Mouse (Mus musculus) testis, adult 2 months (tissue): ENCODE data around the gene Lgr6. TPM values are rescaled to one million over a fixed set of nuclear protein-coding genes. Genes with fewer than 3 reads are reported as not detected.
A peak's percentile ranks its signal among the peaks of the same experiment; 100 is the strongest.

Experiments
- H3K27ac ChIP-seq: fragments of 200-500 bp; 2 replicates; pipeline ENCODE4 v1.5.1; 2012; ENCODE audit warnings: low read depth, low read length; ENCODE audit not compliant: control insufficient read depth, insufficient read depth
- H3K27me3 ChIP-seq: fragments of 200-500 bp; 2 replicates; pipeline ENCODE4 v1.6.1; 2012; ENCODE audit warnings: mild to moderate bottlenecking, low read length, moderate library complexity; ENCODE audit not compliant: control insufficient read depth, insufficient read depth
- H3K36me3 ChIP-seq: fragments of 200-500 bp; 2 replicates; pipeline ENCODE4 v1.6.1; 2012; ENCODE audit warnings: mild to moderate bottlenecking, low read length; ENCODE audit not compliant: control insufficient read depth, insufficient read depth
- H3K4me1 ChIP-seq: fragments of 200-500 bp; 2 replicates; pipeline ENCODE4 v1.6.1; 2012; ENCODE audit warnings: low read length; ENCODE audit not compliant: control insufficient read depth, insufficient read depth
- H3K4me3 ChIP-seq: fragments of 200-500 bp; 2 replicates; pipeline ENCODE4 v1.5.1; 2012; ENCODE audit warnings: low read depth, mild to moderate bottlenecking, low read length, moderate library complexity, mixed read lengths; ENCODE audit not compliant: control insufficient read depth
- CTCF ChIP-seq: fragments of 200-500 bp; IDR thresholded peaks from 2 replicates; pipeline ENCODE4 v1.5.1; 2012; ENCODE audit warnings: low read depth, mild to moderate bottlenecking, inconsistent platforms, low read length, moderate library complexity; ENCODE audit not compliant: control insufficient read depth, insufficient read depth, insufficient replicate concordance
- POLR2A ChIP-seq: fragments of 200-500 bp; IDR thresholded peaks from 2 replicates; pipeline ENCODE4 v1.6.1; 2012; ENCODE audit warnings: low read depth, mild to moderate bottlenecking, inconsistent platforms, low read length, moderate library complexity; ENCODE audit not compliant: control insufficient read depth
- polyA plus RNA-seq: library from polyadenylated mRNA; depleted of rRNA; stranded (reverse); fragments of >200 nt; gene quantifications from 2 replicates; pipeline ENCODE4 v1.2.3, GENCODE M21; 2012

The Lgr6 gene
- polyA plus RNA-seq, 1 experiment: 3.0 TPM

GRCm38 (mm10) chr1:135090914-135091313, 14.2 kb downstream of the Lgr6 start:
- no peaks in the 10 kb centered on the region for H3K36me3 ChIP-seq
- no peak overlapping the region for H3K27ac ChIP-seq
- H3K4me3 ChIP-seq: no peak overlapping the region
- no peaks in the 10 kb centered on the region for H3K27me3 ChIP-seq
- H3K4me1 ChIP-seq: no peaks in the 10 kb centered on the region
- no peak for TF ChIP-seq CTCF
- no peak for TF ChIP-seq POLR2A

GRCm38 (mm10) chr1:135089626-135090025, 15.4 kb downstream of the Lgr6 start:
- TF ChIP-seq POLR2A (no peak), CTCF (no peak)
- no peak overlapping the region for H3K4me3 ChIP-seq
- no peaks in the 10 kb centered on the region for H3K27me3 ChIP-seq
- peaks cover 3% of the 10 kb centered on the region; the same call in 1 of the 2 replicates for H3K4me1 ChIP-seq
- no peaks in the 10 kb centered on the region for H3K36me3 ChIP-seq
- H3K27ac ChIP-seq: no peak overlapping the region

GRCm38 (mm10) chr1:135087414-135087813, 17.7 kb downstream of the Lgr6 start:
- no peak for TF ChIP-seq CTCF
- no peak for TF ChIP-seq POLR2A
- no peak overlapping the region for H3K27ac ChIP-seq
- no peaks in the 10 kb centered on the region for H3K36me3 ChIP-seq
- H3K27me3 ChIP-seq: no peaks in the 10 kb centered on the region
- no peak overlapping the region for H3K4me3 ChIP-seq
- H3K4me1 ChIP-seq: peaks cover 3% of the 10 kb centered on the region; the same call in 1 of the 2 replicates

- Histone ChIP-seq H3K27ac (no peak overlapping the region), H3K4me1 (peaks cover 3% of the 10 kb centered on the region; the same call in 1 of the 2 replicates), H3K27me3 (no peaks in the 10 kb centered on the region), H3K4me3 (peak overlapping the region; percentile 74), H3K36me3 (no peaks in the 10 kb centered on the region)
- no peak for TF ChIP-seq POLR2A
- no peak for TF ChIP-seq CTCF
These were observed 19.1 kb downstream of the Lgr6 start for GRCm38 (mm10) chr1:135086015-135086414.

- TF ChIP-seq POLR2A (no peak), CTCF (no peak)
- no peak overlapping the region for H3K27ac ChIP-seq
- H3K36me3 ChIP-seq: no peaks in the 10 kb centered on the region
- peaks cover 3% of the 10 kb centered on the region; the same call in 1 of the 2 replicates for H3K4me1 ChIP-seq
- no peaks in the 10 kb centered on the region for H3K27me3 ChIP-seq
- H3K4me3 ChIP-seq: peak overlapping the region; percentile 74
These were observed 19.7 kb downstream of the Lgr6 start for GRCm38 (mm10) chr1:135085296-135085871.

GRCm38 (mm10) chr1:135083465-135083864, 21.6 kb downstream of the Lgr6 start:
- Histone ChIP-seq H3K27me3 (no peaks in the 10 kb centered on the region), H3K4me3 (no peak overlapping the region), H3K27ac (no peak overlapping the region), H3K36me3 (no peaks in the 10 kb centered on the region), H3K4me1 (peaks cover 3% of the 10 kb centered on the region; the same call in 1 of the 2 replicates)
- TF ChIP-seq CTCF (no peak), POLR2A (no peak)

- H3K4me1 ChIP-seq: peaks cover 3% of the 10 kb centered on the region; the same call in 1 of the 2 replicates
- H3K27me3 ChIP-seq: no peaks in the 10 kb centered on the region
- H3K27ac ChIP-seq: no peak overlapping the region
- H3K4me3 ChIP-seq: no peak overlapping the region
- no peaks in the 10 kb centered on the region for H3K36me3 ChIP-seq
- TF ChIP-seq POLR2A (no peak), CTCF (no peak)
These were observed 22.8 kb downstream of the Lgr6 start for GRCm38 (mm10) chr1:135082267-135082666.

GRCm38 (mm10) chr1:135079021-135079420, 26.1 kb downstream of the Lgr6 start:
- no peaks in the 10 kb centered on the region for H3K27me3 ChIP-seq
- H3K36me3 ChIP-seq: no peaks in the 10 kb centered on the region
- H3K27ac ChIP-seq: no peak overlapping the region
- TF ChIP-seq POLR2A: no peak
- TF ChIP-seq CTCF: no peak
- no peak overlapping the region for H3K4me3 ChIP-seq
- H3K4me1 ChIP-seq: no peaks in the 10 kb centered on the region
